Mouse (Mus musculus): ENCODE measurements around the gene Epsti1. TPM values are rescaled to one million over a fixed set of nuclear protein-coding genes. Genes with fewer than 3 reads are reported as not detected.

Epsti1 gene
- polyA plus RNA-seq (2015; fragmentation: Nextera tagmentation; extraction: Ambion mirVana): 0.32 TPM in 1 of 2 replicates, not detected in the other

GRCm38 (mm10) chr14:77904171-77904762 is at the start of gene Epsti1:
Epsti1 (plus strand) TSS chr14:77904239.
- Histone ChIP-seq H3K9ac (ENCODE audit: low read depth, low read length) (no peak within 1 kb of the TSS), H3K4me2 (ENCODE audit: low read length) (no peak within 1 kb of the TSS), H3K36me3 (ENCODE audit: control insufficient read depth, insufficient read depth, low read length) (no peaks in the 10 kb centered on the region), H3K27ac (ENCODE audit: low read length) (no peak within 1 kb of the TSS), H3K27me3 (ENCODE audit: control insufficient read depth, insufficient read depth, low read depth, low read length) (no peaks in the 10 kb centered on the region), H3K4me3 (ENCODE audit: low read depth, low read length) (no peak within 1 kb of the TSS), H3K4me1 (ENCODE audit: control insufficient read depth, insufficient read depth, low read length) (peaks cover 4% of the 10 kb centered on the region), H3K9me3 (replicated peaks; ENCODE audit: control insufficient read depth, low read length, poor library complexity, severe bottlenecking) (no peaks in the 10 kb centered on the region)
- 67% methylated on average over 15 of the region's 15 CpGs for WGBS
- ATAC-seq: no peak

- H3K27ac ChIP-seq (ENCODE audit: low read length): no peak overlapping the region
- no peak overlapping the region for H3K4me3 ChIP-seq (ENCODE audit: low read depth, low read length)
- H3K4me1 ChIP-seq (ENCODE audit: control insufficient read depth, insufficient read depth, low read length): peaks cover 4% of the 10 kb centered on the region; the same call in 1 of the 2 replicates
- WGBS: 85% methylated on average over 1 of the region's 1 CpGs
- no peaks in the 10 kb centered on the region for H3K36me3 ChIP-seq (ENCODE audit: control insufficient read depth, insufficient read depth, low read length)
- H3K27me3 ChIP-seq (ENCODE audit: control insufficient read depth, insufficient read depth, low read depth, low read length): no peaks in the 10 kb centered on the region
- no peak overlapping the region for H3K4me2 ChIP-seq (ENCODE audit: low read length)
- no peaks in the 10 kb centered on the region for H3K9me3 ChIP-seq (replicated peaks; ENCODE audit: control insufficient read depth, low read length, poor library complexity, severe bottlenecking)
- ATAC-seq: no peak
- no peak overlapping the region for H3K9ac ChIP-seq (ENCODE audit: low read depth, low read length)
Measured at GRCm38 (mm10) chr14:77859894-77860293, 44.1 kb upstream of the Epsti1 start.

GRCm38 (mm10) chr14:77860841-77861560 is 43.0 kb upstream of the Epsti1 start:
- peaks cover 4% of the 10 kb centered on the region; the same call in 1 of the 2 replicates for H3K4me1 ChIP-seq (ENCODE audit: control insufficient read depth, insufficient read depth, low read length)
- no peak overlapping the region for H3K27ac ChIP-seq (ENCODE audit: low read length)
- H3K4me2 ChIP-seq (ENCODE audit: low read length): no peak overlapping the region
- WGBS: 67% methylated on average over 5 of the region's 5 CpGs
- H3K36me3 ChIP-seq (ENCODE audit: control insufficient read depth, insufficient read depth, low read length): no peaks in the 10 kb centered on the region
- no peaks in the 10 kb centered on the region for H3K27me3 ChIP-seq (ENCODE audit: control insufficient read depth, insufficient read depth, low read depth, low read length)
- no peak overlapping the region for H3K4me3 ChIP-seq (ENCODE audit: low read depth, low read length)
- ATAC-seq: no peak
- H3K9ac ChIP-seq (ENCODE audit: low read depth, low read length): no peak overlapping the region
- H3K9me3 ChIP-seq (replicated peaks; ENCODE audit: control insufficient read depth, low read length, poor library complexity, severe bottlenecking): no peaks in the 10 kb centered on the region

- H3K9ac ChIP-seq (ENCODE audit: low read depth, low read length): no peak overlapping the region
- 46% methylated on average over 3 of the region's 3 CpGs for WGBS
- no peak overlapping the region for H3K4me3 ChIP-seq (ENCODE audit: low read depth, low read length)
- H3K27me3 ChIP-seq (ENCODE audit: control insufficient read depth, insufficient read depth, low read depth, low read length): no peaks in the 10 kb centered on the region
- H3K4me2 ChIP-seq (ENCODE audit: low read length): no peak overlapping the region
- H3K36me3 ChIP-seq (ENCODE audit: control insufficient read depth, insufficient read depth, low read length): no peaks in the 10 kb centered on the region
- no peaks in the 10 kb centered on the region for H3K9me3 ChIP-seq (replicated peaks; ENCODE audit: control insufficient read depth, low read length, poor library complexity, severe bottlenecking)
- peaks cover 4% of the 10 kb centered on the region; the same call in 1 of the 2 replicates for H3K4me1 ChIP-seq (ENCODE audit: control insufficient read depth, insufficient read depth, low read length)
- H3K27ac ChIP-seq (ENCODE audit: low read length): no peak overlapping the region
- ATAC-seq: no peak
Measured at GRCm38 (mm10) chr14:77864051-77864450, 40.0 kb upstream of the Epsti1 start.

GRCm38 (mm10) chr14:77864510-77864909 is 39.5 kb upstream of the Epsti1 start:
- ATAC-seq: no peak
- Histone ChIP-seq H3K27ac (ENCODE audit: low read length) (no peak overlapping the region), H3K9ac (ENCODE audit: low read depth, low read length) (no peak overlapping the region), H3K27me3 (ENCODE audit: control insufficient read depth, insufficient read depth, low read depth, low read length) (no peaks in the 10 kb centered on the region), H3K9me3 (replicated peaks; ENCODE audit: control insufficient read depth, low read length, poor library complexity, severe bottlenecking) (no peaks in the 10 kb centered on the region), H3K4me3 (ENCODE audit: low read depth, low read length) (no peak overlapping the region), H3K4me1 (ENCODE audit: control insufficient read depth, insufficient read depth, low read length) (peaks cover 4% of the 10 kb centered on the region; the same call in 1 of the 2 replicates), H3K36me3 (ENCODE audit: control insufficient read depth, insufficient read depth, low read length) (no peaks in the 10 kb centered on the region), H3K4me2 (ENCODE audit: low read length) (no peak overlapping the region)
- 87% methylated on average over 6 of the region's 6 CpGs for WGBS

- H3K36me3 ChIP-seq (ENCODE audit: control insufficient read depth, insufficient read depth, low read length): no peaks in the 10 kb centered on the region
- H3K27me3 ChIP-seq (ENCODE audit: control insufficient read depth, insufficient read depth, low read depth, low read length): no peaks in the 10 kb centered on the region
- no peaks in the 10 kb centered on the region for H3K9me3 ChIP-seq (replicated peaks; ENCODE audit: control insufficient read depth, low read length, poor library complexity, severe bottlenecking)
- H3K4me3 ChIP-seq (ENCODE audit: low read depth, low read length): no peak overlapping the region
- no peak for ATAC-seq
- WGBS: 87% methylated on average over 5 of the region's 5 CpGs
- H3K4me2 ChIP-seq (ENCODE audit: low read length): no peak overlapping the region
- H3K9ac ChIP-seq (ENCODE audit: low read depth, low read length): no peak overlapping the region
- no peak overlapping the region for H3K27ac ChIP-seq (ENCODE audit: low read length)
- H3K4me1 ChIP-seq (ENCODE audit: control insufficient read depth, insufficient read depth, low read length): peaks cover 4% of the 10 kb centered on the region; the same call in 1 of the 2 replicates
Measured at GRCm38 (mm10) chr14:77867601-77868000, 36.4 kb upstream of the Epsti1 start.

- no peaks in the 10 kb centered on the region for H3K36me3 ChIP-seq (ENCODE audit: control insufficient read depth, insufficient read depth, low read length)
- 93% methylated on average over 3 of the region's 3 CpGs for WGBS
- no peak for ATAC-seq
- H3K27ac ChIP-seq (ENCODE audit: low read length): no peak overlapping the region
- no peak overlapping the region for H3K9ac ChIP-seq (ENCODE audit: low read depth, low read length)
- no peak overlapping the region for H3K4me2 ChIP-seq (ENCODE audit: low read length)
- peaks cover 3% of the 10 kb centered on the region; the same call in 1 of the 2 replicates for H3K4me1 ChIP-seq (ENCODE audit: control insufficient read depth, insufficient read depth, low read length)
- no peaks in the 10 kb centered on the region for H3K9me3 ChIP-seq (replicated peaks; ENCODE audit: control insufficient read depth, low read length, poor library complexity, severe bottlenecking)
- no peak overlapping the region for H3K4me3 ChIP-seq (ENCODE audit: low read depth, low read length)
- no peaks in the 10 kb centered on the region for H3K27me3 ChIP-seq (ENCODE audit: control insufficient read depth, insufficient read depth, low read depth, low read length)
Measured at GRCm38 (mm10) chr14:77870926-77871325, 33.1 kb upstream of the Epsti1 start.

GRCm38 (mm10) chr14:77871380-77871975 is 32.6 kb upstream of the Epsti1 start:
- no peak overlapping the region for H3K4me3 ChIP-seq (ENCODE audit: low read depth, low read length)
- peaks cover 3% of the 10 kb centered on the region; the same call in 1 of the 2 replicates for H3K4me1 ChIP-seq (ENCODE audit: control insufficient read depth, insufficient read depth, low read length)
- no peaks in the 10 kb centered on the region for H3K36me3 ChIP-seq (ENCODE audit: control insufficient read depth, insufficient read depth, low read length)

More at GRCm38 (mm10) chr14:77871380-77871975, 32.6 kb upstream of the Epsti1 start:
- no peak for ATAC-seq
- no peak overlapping the region for H3K9ac ChIP-seq (ENCODE audit: low read depth, low read length)
- 95% methylated on average over 6 of the region's 6 CpGs for WGBS
- no peak overlapping the region for H3K4me2 ChIP-seq (ENCODE audit: low read length)
- H3K9me3 ChIP-seq (replicated peaks; ENCODE audit: control insufficient read depth, low read length, poor library complexity, severe bottlenecking): no peaks in the 10 kb centered on the region
- H3K27me3 ChIP-seq (ENCODE audit: control insufficient read depth, insufficient read depth, low read depth, low read length): no peaks in the 10 kb centered on the region
- no peak overlapping the region for H3K27ac ChIP-seq (ENCODE audit: low read length)
